Comparison of ENCODE assay signal across 8 mouse cellular contexts in the genomic region with DNA sequence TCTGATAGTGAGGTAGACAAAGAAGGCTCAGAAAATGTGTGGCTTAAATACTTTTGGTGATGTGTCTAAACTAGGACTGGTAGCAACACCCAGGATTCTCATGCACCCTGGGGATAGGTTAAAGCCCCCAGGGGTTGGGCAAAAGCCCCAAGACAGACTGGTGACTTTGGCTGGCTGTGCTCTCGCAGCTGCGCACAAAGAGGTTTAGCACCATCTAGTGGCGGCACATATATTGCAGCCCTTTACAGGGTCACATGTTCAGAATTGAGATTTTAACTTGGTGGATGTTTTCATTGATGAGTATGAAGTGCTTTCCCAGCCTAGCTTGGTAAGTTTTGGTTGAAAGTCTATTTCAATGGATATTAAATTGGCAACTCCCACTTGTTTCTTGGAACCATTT.
A peak's percentile ranks its signal among the peaks of the same experiment; 100 is the strongest.
DNase-seq lines count a peak whose midpoint lies in the region; ATAC-seq and TF ChIP-seq lines count a peak whose summit lies in the region.
"Not testable (repeated sequence)": the region's sequence is repeated elsewhere in the genome, so short reads cannot be mapped to it uniquely, and the experiment has no call there.

No protein-coding gene starts in this region.

- peak; percentile 10 for DNase-seq in 416B (ENCODE audit: low read depth)
- peak; percentile 12 for DNase-seq in NIH3T3 (ENCODE audit: low read depth)
- peak; percentile 0 for DNase-seq in c-Kit-positive CD71-positive TER-119-positive erythroid progenitor cells, embryonic 14.5 days (ENCODE audit: low spot score)
- not testable (repeated sequence) for DNase-seq in gastrocnemius, adult 2 months
- DNase-seq in kidney, adult 2 months: peak; percentile 5
- peak; percentile 6 for DNase-seq in left cerebral cortex, postnatal 4 days
- peak; percentile 9 for DNase-seq in neural tube, embryonic 11.5 days (ENCODE audit: low spot score)
- peak; percentile 1 for DNase-seq in thymus, adult 2 months

- TF ChIP-seq POLR2A in kidney, adult 2 months (IDR thresholded peaks at IDR 0.05; ENCODE audit: low read depth, low read length); thymus, adult 2 months (IDR thresholded peaks at IDR 0.05; ENCODE audit: control insufficient read depth, extremely low read depth, insufficient read depth, low read length, poor library complexity): not testable (repeated sequence)

- 46% methylated on average over 3 of the region's 3 CpGs for WGBS in kidney, adult 2 months
- 41% methylated on average over 3 of the region's 3 CpGs for WGBS in neural tube, embryonic 11.5 days
- 55% methylated on average over 3 of the region's 3 CpGs for WGBS in thymus, adult 2 months

- H3K9me3 ChIP-seq in neural tube, embryonic 11.5 days (ENCODE audit: control insufficient read depth, low read length): not testable (repeated sequence)

- intact Hi-C loops in gastrocnemius, adult 2 months (cut with DNase I); left cerebral cortex, postnatal 4 days (cut with DNase I): not testable (repeated sequence)

- not testable (repeated sequence) for H3K36me3 ChIP-seq in kidney, adult 2 months (ENCODE audit: control insufficient read depth, insufficient read depth, low read length); neural tube, embryonic 11.5 days (ENCODE audit: control insufficient read depth, insufficient read depth, low read length); thymus, adult 2 months (ENCODE audit: control insufficient read depth, insufficient read depth, low read length)

- not testable (repeated sequence) for H3K27me3 ChIP-seq in kidney, adult 2 months (replicated peaks; ENCODE audit: control insufficient read depth, insufficient read depth, low read length); neural tube, embryonic 11.5 days (ENCODE audit: control insufficient read depth, insufficient read depth, low read length); thymus, adult 2 months (ENCODE audit: control insufficient read depth, insufficient read depth, low read length)

- H3K4me2 ChIP-seq in neural tube, embryonic 11.5 days (ENCODE audit: low read depth): not testable (repeated sequence)

- not testable (repeated sequence) for H3K4me1 ChIP-seq in kidney, adult 2 months (ENCODE audit: control insufficient read depth, insufficient read depth, low read length); neural tube, embryonic 11.5 days (ENCODE audit: control insufficient read depth, insufficient read depth, low read length); thymus, adult 2 months (replicated peaks; ENCODE audit: control insufficient read depth, insufficient read depth, low read length)

- not testable (repeated sequence) for H3K4me3 ChIP-seq in gastrocnemius, adult 2 months; kidney, adult 2 months (ENCODE audit: insufficient read depth, low read depth, low read length); neural tube, embryonic 11.5 days (ENCODE audit: low read depth, low read length); thymus, adult 2 months (ENCODE audit: control insufficient read depth, insufficient read depth, low read length)

- not testable (repeated sequence) for H3K9ac ChIP-seq in neural tube, embryonic 11.5 days (ENCODE audit: low read length)

- not testable (repeated sequence) for H3K27ac ChIP-seq in gastrocnemius, adult 2 months; kidney, adult 2 months (ENCODE audit: insufficient read depth, low read depth, low read length); neural tube, embryonic 11.5 days (ENCODE audit: low read depth, low read length); thymus, adult 2 months (ENCODE audit: control insufficient read depth, insufficient read depth, low read length)

- ATAC-seq in neural tube, embryonic 11.5 days (ENCODE audit: insufficient read depth, low FRiP score, low TSS enrichment): not testable (repeated sequence)

- TF ChIP-seq CTCF in gastrocnemius, adult 2 months (IDR thresholded peaks at IDR 0.05): peak; percentile 26; the same call in 1 of the 2 replicates
- TF ChIP-seq CTCF in kidney, adult 2 months (conservative IDR thresholded peaks at IDR 0.05; ENCODE audit: insufficient read depth, insufficient read length, low read depth, low read length); thymus, adult 2 months (IDR thresholded peaks at IDR 0.05; ENCODE audit: borderline replicate concordance, control insufficient read depth, extremely low read depth, insufficient read depth, low read length, poor library complexity): not testable (repeated sequence)
